10 mouse cellular contexts compared by ENCODE assay signal in genomic region chr1:193090211-193090871, GRCm38 (mm10). TPM values are rescaled to one million over a fixed set of nuclear protein-coding genes. Genes with fewer than 3 reads are reported as not detected.
DNase-seq lines count a peak whose midpoint lies in the region; ATAC-seq and TF ChIP-seq lines count a peak whose summit lies in the region.
"Had no signal": no experiment of that assay in that cellular context is flagged by ENCODE, and none has a peak within 500 bp of the region (broad histone marks: within the 10 kb centered on the region; RNA-seq: fewer than 3 reads in every experiment).

No protein-coding gene starts in this region.

- DNase-seq in heart, adult 2 months = peak; percentile 85 to 86
- peak; percentile 82 for DNase-seq in adrenal gland, postnatal 14 days
- DNase-seq in layer of hippocampus, adult 2 months (ENCODE audit: low spot score in 2 of 2) = peak in 1 of 2 experiments; percentile 66
- peak; percentile 56 to 66 for DNase-seq in right cerebral cortex, adult 2 months (ENCODE audit: low spot score in 2 of 2)
- no peak for DNase-seq in liver, embryonic 11.5 days (ENCODE audit: low spot score)

- TF ChIP-seq CTCF in heart, adult 2 months (IDR thresholded peaks at IDR 0.05) = no peak
- no peak for TF ChIP-seq CTCF in layer of hippocampus, adult 2 months (conservative IDR thresholded peaks at IDR 0.05)

- ATAC-seq in heart, embryonic 11.5 days (replicated peaks; ENCODE audit: insufficient number of reproducible peaks, low FRiP score, low TSS enrichment) = no peak
- ATAC-seq in forebrain, embryonic 16.5 days = peak; percentile 60
- ATAC-seq in liver, embryonic 11.5 days (replicated peaks; ENCODE audit: low FRiP score) = no peak
- no peak for ATAC-seq in monocyte, adult 5-6 weeks (replicated peaks; ENCODE audit: insufficient number of reproducible peaks, low FRiP score, low TSS enrichment, poor library complexity, severe bottlenecking)

- peak overlapping the region; percentile 62 for H3K27ac ChIP-seq in heart, adult 2 months
- no peak overlapping the region for H3K27ac ChIP-seq in heart, embryonic 11.5 days (ENCODE audit: low read depth, low read length)
- no peak overlapping the region for H3K27ac ChIP-seq in forebrain, embryonic 16.5 days (ENCODE audit: low read length)
- H3K27ac ChIP-seq in layer of hippocampus, adult 2 months = peak overlapping the region; percentile 49
- H3K27ac ChIP-seq in liver, embryonic 11.5 days (ENCODE audit: low read depth, low read length) = no peak overlapping the region
- H3K27ac ChIP-seq: macrophage had no signal

- no peak overlapping the region for H3K4me2 ChIP-seq in heart, embryonic 11.5 days
- H3K4me2 ChIP-seq in forebrain, embryonic 16.5 days (ENCODE audit: low read length) = peak overlapping the region; percentile 8; the same call in 1 of the 2 replicates
- no peak overlapping the region for H3K4me2 ChIP-seq in liver, embryonic 11.5 days

- peaks cover 17% of the 10 kb centered on the region for H3K4me1 ChIP-seq in heart, adult 2 months (ENCODE audit: control insufficient read depth, insufficient read depth, low read length)
- no peaks in the 10 kb centered on the region for H3K4me1 ChIP-seq in heart, embryonic 11.5 days (ENCODE audit: control insufficient read depth, insufficient read depth, low read length)
- H3K4me1 ChIP-seq in forebrain, embryonic 16.5 days (replicated peaks; ENCODE audit: control insufficient read depth, insufficient read depth, low read length) = peaks cover 17% of the 10 kb centered on the region
- H3K4me1 ChIP-seq in liver, embryonic 11.5 days (replicated peaks; ENCODE audit: control insufficient read depth, insufficient read depth, low read length) = no peaks in the 10 kb centered on the region

- no peaks in the 10 kb centered on the region; the same call in 1 of the 2 replicates for H3K36me3 ChIP-seq in heart, adult 2 months (ENCODE audit: control insufficient read depth, insufficient read depth, low read length)
- no peaks in the 10 kb centered on the region for H3K36me3 ChIP-seq in heart, embryonic 11.5 days (ENCODE audit: control insufficient read depth, insufficient read depth, low read length)
- no peaks in the 10 kb centered on the region for H3K36me3 ChIP-seq in forebrain, embryonic 16.5 days (ENCODE audit: control insufficient read depth, insufficient read depth)
- H3K36me3 ChIP-seq in liver, embryonic 11.5 days (ENCODE audit: control insufficient read depth, insufficient read depth, low read length) = no peaks in the 10 kb centered on the region

- H3K27me3 ChIP-seq in heart, adult 2 months (ENCODE audit: control insufficient read depth, insufficient read depth, low read length) = no peaks in the 10 kb centered on the region
- H3K27me3 ChIP-seq in heart, embryonic 11.5 days (ENCODE audit: control insufficient read depth, insufficient read depth, low read length) = no peaks in the 10 kb centered on the region; the same call in 1 of the 2 replicates
- H3K27me3 ChIP-seq in forebrain, embryonic 16.5 days (replicated peaks; ENCODE audit: control insufficient read depth, insufficient read depth, low read length) = no peaks in the 10 kb centered on the region
- no peaks in the 10 kb centered on the region for H3K27me3 ChIP-seq in liver, embryonic 11.5 days (replicated peaks; ENCODE audit: control insufficient read depth, insufficient read depth, low read length)

- no peaks in the 10 kb centered on the region for H3K79me2 ChIP-seq in heart, adult 2 months (replicated peaks; ENCODE audit: control insufficient read depth, insufficient read depth, low read length)

- intact Hi-C loops in heart, adult 2 months (cut with DNase I) = no loop called here

- no peak overlapping the region for H3K4me3 ChIP-seq in heart, adult 2 months
- H3K4me3 ChIP-seq in heart, embryonic 11.5 days (ENCODE audit: low read depth, low read length) = no peak overlapping the region
- H3K4me3 ChIP-seq in forebrain, embryonic 16.5 days (replicated peaks; ENCODE audit: low read length) = no peak overlapping the region
- no peak overlapping the region for H3K4me3 ChIP-seq in layer of hippocampus, adult 2 months
- H3K4me3 ChIP-seq in liver, embryonic 11.5 days (ENCODE audit: low read depth, low read length) = no peak overlapping the region

- no peak for TF ChIP-seq EP300 in heart, adult 2 months (IDR thresholded peaks at IDR 0.05; ENCODE audit: insufficient read depth, low read depth, low read length)

- no peak overlapping the region for H3K9ac ChIP-seq in heart, adult 2 months (ENCODE audit: low read depth, low read length)
- no peak overlapping the region for H3K9ac ChIP-seq in heart, embryonic 11.5 days (ENCODE audit: low read depth, low read length)
- H3K9ac ChIP-seq in forebrain, embryonic 16.5 days (replicated peaks; ENCODE audit: low read depth, low read length) = no peak overlapping the region
- no peak overlapping the region for H3K9ac ChIP-seq in liver, embryonic 11.5 days (ENCODE audit: low read depth, low read length)

- WGBS in heart, adult 2 months = 66% methylated on average over 18 of the region's 18 CpGs
- WGBS in heart, embryonic 11.5 days (ENCODE audit: insufficient replicate concordance) = 76% methylated on average over 18 of the region's 18 CpGs
- 23% methylated on average over 18 of the region's 18 CpGs for WGBS in forebrain, embryonic 16.5 days
- WGBS in liver, embryonic 11.5 days = 78% methylated on average over 18 of the region's 18 CpGs

- no peak for TF ChIP-seq POLR2A in heart, adult 2 months (IDR thresholded peaks at IDR 0.05; ENCODE audit: insufficient read depth, low read depth, low read length)

- no peaks in the 10 kb centered on the region for H3K9me3 ChIP-seq in heart, embryonic 11.5 days (replicated peaks; ENCODE audit: control insufficient read depth, low read length)
- H3K9me3 ChIP-seq in forebrain, embryonic 16.5 days (ENCODE audit: control insufficient read depth, low read length) = no peaks in the 10 kb centered on the region
- H3K9me3 ChIP-seq in liver, embryonic 11.5 days (ENCODE audit: control insufficient read depth, low read length) = no peaks in the 10 kb centered on the region

RNA-seq across cellular contexts. Expression of gene Diexf, which starts 39.7 kb away (rescaled TPM):
- 10 to 100 TPM in 1 of 2 experiments, 1 to 10 TPM in 1; 7.8 to 10.2 TPM for total RNA-seq in heart, adult 2 months (2021)
- 7.3 and 17.5 TPM in 2 replicates for polyA plus RNA-seq in heart, adult 2 months (2012; rRNA removed)
- 5.6 and 6.9 TPM in 2 replicates for polyA plus RNA-seq in heart, embryonic 11.5 days (2014; fragmentation: Nextera tagmentation; extraction: Ambion mirVana)
- 18.9 and 19.5 TPM in 2 replicates for total RNA-seq in adrenal gland, postnatal 14 days (2021)
- 11.3 and 13.9 TPM in 2 replicates for polyA plus RNA-seq in forebrain, embryonic 16.5 days (2015; fragmentation: Nextera tagmentation; extraction: Ambion mirVana)
- 10 to 100 TPM; 22.9 to 24.8 TPM for total RNA-seq in layer of hippocampus, adult 2 months (2021)
- 9.3 and 10.7 TPM in 2 replicates for polyA plus RNA-seq in liver, embryonic 11.5 days (2014; fragmentation: Nextera tagmentation; extraction: Ambion mirVana)
- 19.6 to 30.8 TPM (median 24.0 TPM) in 3 replicates for total RNA-seq in monocyte, adult 5-6 weeks (2017)

RNA-seq across cellular contexts. Expression of gene Syt14, which starts 54.8 kb away (rescaled TPM):
- total RNA-seq in heart, adult 2 months (2021) = under 1 TPM; 0.34 to 0.41 TPM
- 0.02 TPM in 1 of 2 replicates, not detected in the other for polyA plus RNA-seq in heart, adult 2 months (2012; rRNA removed)
- 2.3 and 2.4 TPM in 2 replicates for polyA plus RNA-seq in heart, embryonic 11.5 days (2014; fragmentation: Nextera tagmentation; extraction: Ambion mirVana)
- total RNA-seq in adrenal gland, postnatal 14 days (2021) = 6.6 and 6.8 TPM in 2 replicates
- polyA plus RNA-seq in forebrain, embryonic 16.5 days (2015; fragmentation: Nextera tagmentation; extraction: Ambion mirVana) = 9.0 and 10.3 TPM in 2 replicates
- 10 to 100 TPM; 26.6 to 31.1 TPM for total RNA-seq in layer of hippocampus, adult 2 months (2021)
- 2.3 TPM in 2 replicates for polyA plus RNA-seq in liver, embryonic 11.5 days (2014; fragmentation: Nextera tagmentation; extraction: Ambion mirVana)
- total RNA-seq in monocyte, adult 5-6 weeks (2017) = not detected in 3 replicates
- total RNA-seq: hematopoietic stem cell, adult 5-6 weeks had no signal
- polyA plus RNA-seq: macrophage had no signal

Comparison
In these comparisons a context has a peak if more than half of its experiments do, and no peak if none do; other contexts are left out.
1. H3K27ac ChIP-seq: peak in heart, adult 2 months (single experiment) and layer of hippocampus, adult 2 months (single experiment); none in heart, embryonic 11.5 days (single experiment), forebrain, embryonic 16.5 days (single experiment) and liver, embryonic 11.5 days (single experiment).